Mouse (Mus musculus): Measurements from ENCODE around the gene Wnt16.

The Wnt16 gene

DNA sequence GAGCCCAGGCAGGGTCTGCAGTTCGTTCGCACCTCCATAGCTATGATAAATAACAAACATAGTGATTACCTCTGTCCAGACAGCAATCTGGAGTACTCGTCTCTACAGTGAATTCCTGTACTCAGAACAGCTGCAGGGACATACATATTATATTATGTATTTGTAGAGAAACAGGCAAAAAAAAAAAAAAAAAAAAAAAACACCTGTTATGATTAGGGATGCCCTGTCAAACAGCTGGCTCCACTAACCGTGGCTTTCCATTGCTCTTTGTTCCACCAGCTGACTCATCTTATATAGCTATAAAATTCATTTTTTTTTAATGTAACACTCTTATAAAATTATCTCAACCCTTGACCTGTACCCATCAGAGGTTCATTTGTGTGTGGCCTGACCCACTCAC is 38.3 kb downstream of the Wnt16 start:
- DNase-seq (ENCODE audit: low spot score) = no peak

DNA sequence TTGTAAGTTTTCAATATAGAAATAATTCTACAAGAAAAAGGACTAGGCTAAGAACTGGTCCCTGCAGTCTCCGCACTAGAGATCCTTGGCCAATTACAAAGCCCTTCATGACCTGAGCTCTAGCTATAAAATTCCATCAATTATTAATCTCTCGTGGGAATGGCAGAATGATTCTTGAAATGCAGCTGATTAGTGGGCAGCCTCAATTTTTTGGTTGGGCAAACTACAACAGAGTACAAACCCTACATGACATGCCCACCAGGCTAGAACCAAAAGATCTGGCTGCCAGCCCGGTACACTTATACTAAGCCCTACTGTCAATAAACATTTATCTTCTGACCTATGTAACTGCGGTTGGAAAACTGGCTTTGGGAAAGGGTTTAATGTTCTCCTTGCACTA is 39.1 kb downstream of the Wnt16 start:
- no peak for DNase-seq (ENCODE audit: low spot score)

DNA sequence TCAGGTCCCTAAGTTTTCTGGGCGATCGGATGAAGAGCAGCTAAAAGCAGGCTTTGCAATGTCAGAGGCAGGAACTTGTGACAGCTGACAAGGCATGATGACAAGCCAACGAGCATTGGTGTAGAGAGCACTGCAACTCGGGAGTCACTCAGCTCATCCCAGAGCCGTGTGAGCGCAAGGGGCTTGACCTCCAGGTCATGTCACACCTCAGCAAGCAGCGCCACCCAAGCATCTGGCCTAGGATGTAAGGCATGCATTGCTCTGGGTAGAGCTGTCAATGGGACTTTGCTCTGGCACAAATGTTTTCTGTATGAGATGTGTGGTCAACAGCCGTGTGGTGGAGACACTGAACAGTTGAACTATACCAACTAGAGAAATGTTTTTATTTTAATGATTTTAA is 39.9 kb downstream of the Wnt16 start:
- no peak for DNase-seq (ENCODE audit: low spot score)

DNA sequence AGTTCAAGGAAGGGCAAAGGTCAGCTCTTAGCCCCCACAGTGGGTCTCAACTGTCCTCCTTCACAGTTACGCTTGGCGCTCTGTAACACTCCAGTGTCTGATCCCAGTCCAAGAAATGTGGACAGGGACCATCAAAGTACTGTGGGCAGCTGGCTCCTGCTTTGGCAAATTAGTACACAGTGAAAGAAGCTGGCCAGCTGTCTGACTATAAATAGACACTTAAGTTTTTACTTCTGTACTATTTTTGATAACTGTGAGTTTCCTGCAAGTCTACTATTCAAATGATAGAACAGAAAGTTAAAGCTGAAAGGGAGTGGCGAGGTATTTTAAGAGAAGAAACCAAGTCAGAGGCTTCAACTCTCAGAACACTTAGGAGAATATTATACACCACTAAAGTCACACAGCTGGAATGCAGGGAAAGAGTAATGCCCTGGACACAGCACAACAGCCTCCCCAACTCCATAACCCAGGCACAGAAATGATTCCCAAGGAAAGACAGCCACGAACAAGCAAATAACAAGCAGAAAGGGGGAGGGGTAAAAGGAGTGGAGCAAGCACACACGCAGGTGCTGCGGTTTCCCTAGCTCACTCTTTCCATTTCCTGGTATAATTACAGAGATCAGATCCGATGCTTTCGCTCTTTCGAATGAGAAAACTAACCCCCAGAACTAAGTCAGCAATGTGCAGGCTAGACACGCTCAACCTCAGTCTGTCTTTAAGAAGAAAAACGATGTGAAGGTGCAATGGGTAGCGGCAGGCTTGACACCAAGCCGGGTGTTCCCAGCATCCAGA is 42.3 kb downstream of the Wnt16 start:
- DNase-seq (ENCODE audit: low spot score) = no peak

DNA sequence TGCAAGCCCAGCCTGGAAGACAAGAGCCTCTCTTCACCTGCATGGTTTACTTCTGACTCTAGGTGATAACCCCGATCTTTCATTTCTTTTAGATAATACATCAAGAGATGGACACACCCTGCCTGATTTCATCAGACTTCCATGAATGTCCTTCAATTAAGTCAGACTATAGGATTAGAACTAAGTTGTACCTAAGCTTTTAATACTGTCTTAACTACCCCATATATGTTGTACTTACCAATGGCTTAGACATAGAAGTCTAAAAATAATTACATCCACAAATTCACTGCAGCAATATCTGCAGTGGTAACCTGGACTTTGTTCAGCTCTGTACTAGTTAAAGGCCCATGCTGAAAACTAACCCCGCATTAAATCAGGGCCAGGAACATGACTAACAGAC is 44.5 kb downstream of the Wnt16 start:
- DNase-seq (ENCODE audit: low spot score) = no peak

DNA sequence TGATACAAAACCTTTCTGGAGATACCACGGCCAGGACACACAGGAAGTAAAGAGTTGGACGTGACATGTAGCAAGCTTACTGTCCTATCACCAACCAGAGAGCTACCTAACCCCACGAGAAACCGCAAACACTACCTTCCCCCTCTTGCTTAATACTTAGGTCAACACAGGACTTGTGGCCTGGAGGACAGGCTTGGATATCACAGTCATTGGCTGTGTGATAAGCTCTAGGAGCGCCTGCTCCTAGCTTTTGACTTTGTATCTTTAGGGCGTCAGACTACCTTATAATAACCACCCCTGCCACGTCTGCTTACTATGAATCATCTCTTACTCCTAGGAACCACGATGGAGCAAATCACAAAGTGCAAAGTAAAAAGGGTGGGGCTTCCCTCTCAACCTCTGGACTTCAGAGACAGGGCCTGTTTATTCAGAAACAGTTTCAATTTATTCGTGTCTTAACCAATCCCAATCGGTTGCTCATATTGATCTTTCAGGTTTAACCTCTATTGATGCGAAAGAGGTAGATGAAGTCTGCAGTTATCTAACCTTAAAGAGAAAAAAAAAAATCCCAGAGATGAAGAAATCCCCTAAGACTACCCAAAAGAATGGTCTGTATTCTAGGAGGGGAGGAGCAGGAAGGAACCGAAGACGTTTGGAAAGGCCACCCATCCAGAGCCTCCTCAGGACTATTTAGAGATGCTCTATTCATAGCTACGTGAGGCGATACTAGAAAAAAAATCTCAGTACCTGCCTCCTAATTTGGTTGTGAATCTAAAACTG is 51.9 kb downstream of the Wnt16 start:
- DNase-seq (ENCODE audit: low spot score) = no peak

DNA sequence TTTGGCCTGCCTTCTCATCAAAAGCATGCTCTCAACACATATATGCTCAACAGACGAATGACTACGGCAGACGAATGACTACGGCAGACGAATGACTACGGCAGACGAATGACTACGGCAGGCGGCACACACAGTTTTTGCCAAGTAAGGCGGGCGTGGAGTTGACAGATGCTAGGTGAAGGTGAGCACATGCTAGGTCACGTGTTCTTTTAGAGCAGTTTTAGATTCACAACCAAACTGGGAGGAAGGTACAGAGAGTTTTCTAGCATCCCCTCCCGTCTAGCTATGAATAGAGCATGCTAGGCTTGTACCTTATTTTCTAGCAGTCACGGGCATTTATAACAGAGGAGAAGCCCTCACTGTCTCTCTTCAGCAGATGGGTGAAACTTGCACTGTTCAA is 52.8 kb downstream of the Wnt16 start:
- DNase-seq (ENCODE audit: low spot score) = no peak

DNA sequence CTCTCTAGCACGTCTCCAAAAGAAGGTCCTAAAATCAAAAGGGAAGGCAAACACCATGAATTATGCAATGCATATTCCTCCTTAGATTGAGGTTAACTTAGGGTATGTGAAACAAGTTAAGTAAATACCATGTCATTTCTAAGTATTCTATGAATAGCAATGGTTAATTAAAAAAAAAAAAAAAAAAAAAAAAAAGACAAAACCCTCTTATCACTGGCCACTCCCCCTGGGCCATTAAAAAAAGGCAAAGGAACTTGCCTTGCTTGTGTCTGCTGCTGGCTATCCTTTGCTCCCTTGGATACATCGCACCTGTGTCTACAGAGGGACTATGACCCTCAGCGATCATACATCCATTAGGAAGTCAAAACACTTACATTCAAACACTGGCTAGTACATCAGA is 55.3 kb downstream of the Wnt16 start:
- no peak for DNase-seq (ENCODE audit: low spot score)

DNA sequence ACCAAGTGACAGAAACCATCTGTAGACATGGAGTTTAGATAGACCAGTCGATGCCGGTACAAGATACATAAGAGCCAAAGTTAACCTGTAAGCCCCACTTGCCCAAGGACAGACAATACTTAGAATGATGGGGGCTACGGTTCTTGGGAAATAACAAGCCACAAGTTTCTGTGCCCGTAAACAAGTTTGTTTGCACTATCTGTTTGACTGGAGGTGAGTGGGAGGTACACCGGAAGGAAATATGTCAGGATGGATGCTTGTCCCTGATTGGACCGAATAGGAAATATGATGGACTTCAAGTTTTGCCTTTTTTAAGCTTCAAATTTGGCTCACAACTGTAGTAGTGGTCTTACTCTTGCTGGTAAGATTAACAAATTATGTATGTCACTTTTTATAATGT is 55.7 kb downstream of the Wnt16 start:
- DNase-seq (ENCODE audit: low spot score) = no peak

DNA sequence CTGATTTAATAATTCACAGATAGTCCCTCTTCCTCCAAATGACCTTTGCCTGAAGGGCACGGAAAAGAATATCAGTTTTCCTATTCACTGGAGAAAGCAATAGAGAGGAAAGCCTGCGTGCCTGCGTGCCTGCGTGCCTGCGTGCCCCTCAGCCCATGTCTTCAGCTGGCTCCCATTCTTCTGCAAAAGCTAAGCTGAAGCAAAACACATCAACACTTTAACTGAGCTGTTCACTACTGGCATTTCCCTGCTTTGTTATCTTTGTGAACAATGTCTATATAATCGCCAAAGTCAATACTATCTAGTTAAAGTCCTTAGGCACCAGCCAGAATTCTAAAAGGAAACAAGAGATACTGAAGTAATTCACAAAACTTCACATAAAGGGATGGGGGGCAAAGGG is 56.4 kb downstream of the Wnt16 start:
- no peak for DNase-seq (ENCODE audit: low spot score)

DNA sequence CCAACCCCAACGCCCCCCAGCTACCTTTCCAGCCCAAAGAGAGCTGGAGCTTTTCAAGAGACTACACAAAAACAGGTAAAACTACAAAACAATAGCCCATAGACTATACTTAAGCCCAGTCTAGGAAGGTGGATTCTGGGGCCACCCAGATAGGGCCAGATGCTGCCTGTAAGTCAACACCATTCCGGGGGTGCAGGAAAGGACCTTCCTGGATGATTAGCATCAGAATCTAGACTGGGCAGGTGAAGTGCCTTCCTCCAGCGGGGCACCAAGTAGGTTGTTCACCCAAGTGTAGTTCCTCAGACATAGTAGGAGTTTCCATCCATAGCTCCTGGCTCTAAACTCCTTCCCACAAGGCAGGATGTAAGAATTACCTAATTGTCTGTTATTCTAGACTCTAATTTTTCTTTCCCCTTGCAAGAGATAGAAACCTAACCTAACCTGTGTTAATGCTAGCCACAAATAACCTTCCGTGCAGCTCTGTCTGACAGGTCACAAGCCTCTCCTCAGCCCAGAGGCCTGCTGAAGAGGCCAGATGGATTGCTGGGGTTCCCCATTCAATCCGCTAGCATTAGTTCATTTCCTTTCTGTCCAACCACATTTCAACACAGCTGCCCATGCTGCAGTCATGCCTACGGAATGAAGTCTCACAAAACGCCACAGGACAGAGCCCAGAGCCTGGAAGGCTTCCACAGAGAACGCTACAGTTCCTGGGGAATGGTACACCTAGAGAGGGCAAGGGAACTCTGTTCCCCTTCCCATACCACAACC is 59.3 kb downstream of the Wnt16 start:
- no peak for DNase-seq (ENCODE audit: low spot score)
